Comparison of ENCODE assay signal across 22 mouse cellular contexts in the genomic region with DNA sequence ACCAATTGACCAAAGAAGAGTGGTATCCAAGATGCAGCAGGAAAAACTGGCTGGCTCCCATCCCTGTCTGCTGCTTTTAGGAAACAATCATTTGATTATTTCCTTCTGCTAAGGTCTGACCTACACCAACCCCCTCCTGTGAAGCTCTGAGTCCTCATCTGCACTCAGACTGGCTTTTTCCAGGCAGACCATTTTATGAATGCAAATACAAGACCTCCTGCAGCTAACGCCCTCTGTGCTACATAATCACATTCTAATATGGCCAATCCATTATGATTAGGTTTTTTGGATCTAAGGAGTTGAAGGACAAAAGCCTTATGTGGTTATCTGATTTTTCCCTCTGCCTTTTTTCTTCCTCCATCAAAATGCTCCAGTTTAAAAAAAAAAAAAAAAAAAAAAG.
A peak's percentile ranks its signal among the peaks of the same experiment; 100 is the strongest.
DNase-seq lines count a peak whose midpoint lies in the region; ATAC-seq and TF ChIP-seq lines count a peak whose summit lies in the region.
"Had no signal": no experiment of that assay in that cellular context is flagged by ENCODE, and none has a peak within 500 bp of the region (broad histone marks: within the 10 kb centered on the region; RNA-seq: fewer than 3 reads in every experiment).

No protein-coding gene starts in this region.

- no peaks in the 10 kb centered on the region for H3K9me3 ChIP-seq in embryonic facial prominence, embryonic 11.5 days (replicated peaks; ENCODE audit: control insufficient read depth, low read length)
- H3K9me3 ChIP-seq in embryonic facial prominence, embryonic 10.5 days = no peaks in the 10 kb centered on the region
- no peaks in the 10 kb centered on the region for H3K9me3 ChIP-seq in kidney, embryonic 16.5 days (ENCODE audit: low read length)
- H3K9me3 ChIP-seq: embryonic facial prominence, embryonic 12.5 days; heart, embryonic 10.5 days; neural tube, embryonic 12.5 days had no signal

- no peaks in the 10 kb centered on the region for H3K36me3 ChIP-seq in embryonic facial prominence, embryonic 11.5 days (replicated peaks; ENCODE audit: control insufficient read depth, insufficient read depth, low read depth, low read length)
- H3K36me3 ChIP-seq in embryonic facial prominence, embryonic 10.5 days (replicated peaks) = no peaks in the 10 kb centered on the region
- no peaks in the 10 kb centered on the region for H3K36me3 ChIP-seq in kidney, embryonic 16.5 days (ENCODE audit: insufficient read depth, low read length)
- H3K36me3 ChIP-seq: embryonic facial prominence, embryonic 12.5 days; heart, embryonic 10.5 days; neural tube, embryonic 12.5 days had no signal

- no peak overlapping the region for H3K27ac ChIP-seq in embryonic facial prominence, embryonic 11.5 days (replicated peaks; ENCODE audit: low read depth, low read length)
- H3K27ac ChIP-seq in embryonic facial prominence, embryonic 10.5 days (replicated peaks) = no peak overlapping the region
- no peak overlapping the region for H3K27ac ChIP-seq in kidney, embryonic 16.5 days (ENCODE audit: low read length)
- H3K27ac ChIP-seq: embryonic facial prominence, embryonic 12.5 days; heart, embryonic 10.5 days; neural tube, embryonic 12.5 days had no signal

- no peak overlapping the region for H3K4me3 ChIP-seq in embryonic facial prominence, embryonic 11.5 days (ENCODE audit: low read depth, low read length)
- H3K4me3 ChIP-seq in embryonic facial prominence, embryonic 10.5 days = no peak overlapping the region
- H3K4me3 ChIP-seq in kidney, embryonic 16.5 days (ENCODE audit: low read length) = no peak overlapping the region
- H3K4me3 ChIP-seq: embryonic facial prominence, embryonic 12.5 days; heart, embryonic 10.5 days; neural tube, embryonic 12.5 days had no signal

- peak; percentile 18 for DNase-seq in embryonic facial prominence, embryonic 11.5 days (ENCODE audit: low spot score)
- DNase-seq in embryonic facial prominence, embryonic 10.5 days (ENCODE audit: low spot score) = no peak
- peak; percentile 10 for DNase-seq in left cerebral cortex, postnatal 4 days
- DNase-seq in left cerebral cortex, postnatal 36 days (ENCODE audit: low spot score in 2 of 2) = no peak
- peak; percentile 54 for DNase-seq in Muller cell, postnatal 12 days (ENCODE audit: inconsistent ontology term)
- peak; percentile 72 for DNase-seq in brain, embryonic 14.5 days (ENCODE audit: low read depth)
- no peak for DNase-seq in adrenal gland, postnatal 10 days
- DNase-seq: adrenal gland, postnatal 25 days; cerebellum, adult 11 months; heart, postnatal 4 days; kidney, adult 2 months; kidney, postnatal 10 days; lung, postnatal 4 days; right cerebral cortex, adult 18-20 months; thymus, adult 18-20 months; thymus, postnatal 4 days had no signal

- no peak overlapping the region for H3K9ac ChIP-seq in embryonic facial prominence, embryonic 11.5 days (replicated peaks; ENCODE audit: low read length)
- H3K9ac ChIP-seq in kidney, embryonic 16.5 days (replicated peaks; ENCODE audit: low read length) = no peak overlapping the region
- H3K9ac ChIP-seq: embryonic facial prominence, embryonic 12.5 days; neural tube, embryonic 12.5 days had no signal

- no peak for ATAC-seq in embryonic facial prominence, embryonic 11.5 days (replicated peaks; ENCODE audit: insufficient number of reproducible peaks, low FRiP score, low TSS enrichment, low read depth)
- ATAC-seq in kidney, embryonic 16.5 days (ENCODE audit: low FRiP score, low TSS enrichment) = no peak
- ATAC-seq: CD4-positive, CD25-positive, alpha-beta regulatory T cell, adult 4 months; inflammation-experienced regulatory T-cells, adult 6 months had no signal

- intact Hi-C loops in left cerebral cortex, postnatal 4 days (cut with DNase I) = no loop called here
- intact Hi-C loops in left cerebral cortex, postnatal 36 days (cut with DNase I) = no loop called here

- no peak for TF ChIP-seq POLR2A in brain, embryonic 14.5 days (IDR thresholded peaks at IDR 0.05; ENCODE audit: borderline replicate concordance, extremely low read depth, insufficient read depth, insufficient read length, poor library complexity, severe bottlenecking)

- no peak for TF ChIP-seq CTCF in brain, embryonic 14.5 days (IDR thresholded peaks at IDR 0.05; ENCODE audit: borderline replicate concordance, extremely low read depth, insufficient read depth, insufficient read length)

- no peak overlapping the region for H3K4me2 ChIP-seq in embryonic facial prominence, embryonic 11.5 days (ENCODE audit: low read depth, low read length)
- H3K4me2 ChIP-seq in kidney, embryonic 16.5 days (replicated peaks; ENCODE audit: low read depth, low read length) = no peak overlapping the region
- H3K4me2 ChIP-seq: embryonic facial prominence, embryonic 12.5 days; neural tube, embryonic 12.5 days had no signal

- H3K27me3 ChIP-seq in embryonic facial prominence, embryonic 11.5 days (ENCODE audit: control insufficient read depth, insufficient read depth, low read length) = no peaks in the 10 kb centered on the region
- H3K27me3 ChIP-seq in embryonic facial prominence, embryonic 10.5 days (replicated peaks; ENCODE audit: low read depth, poor library complexity, severe bottlenecking) = no peaks in the 10 kb centered on the region
- H3K27me3 ChIP-seq in kidney, embryonic 16.5 days (ENCODE audit: insufficient read depth, low read length) = no peaks in the 10 kb centered on the region
- H3K27me3 ChIP-seq: embryonic facial prominence, embryonic 12.5 days; neural tube, embryonic 12.5 days had no signal

- WGBS in embryonic facial prominence, embryonic 11.5 days = 33% methylated on average over 1 of the region's 1 CpGs
- WGBS in embryonic facial prominence, embryonic 10.5 days = 22% methylated on average over 1 of the region's 1 CpGs
- WGBS in kidney, embryonic 16.5 days = 88% methylated on average over 1 of the region's 1 CpGs

- H3K4me1 ChIP-seq in embryonic facial prominence, embryonic 11.5 days (ENCODE audit: control insufficient read depth, insufficient read depth, low read length) = no peaks in the 10 kb centered on the region
- peaks cover 7% of the 10 kb centered on the region; the same call in 1 of the 2 replicates for H3K4me1 ChIP-seq in embryonic facial prominence, embryonic 10.5 days
- H3K4me1 ChIP-seq in kidney, embryonic 16.5 days (ENCODE audit: insufficient read depth, low read length) = no peaks in the 10 kb centered on the region
- H3K4me1 ChIP-seq: embryonic facial prominence, embryonic 12.5 days; heart, embryonic 10.5 days; neural tube, embryonic 12.5 days had no signal

Comparison
In these comparisons a context has a peak if more than half of its experiments do, and no peak if none do; other contexts are left out.
1. DNase-seq: peak in embryonic facial prominence, embryonic 11.5 days (single experiment), left cerebral cortex, postnatal 4 days (single experiment), Muller cell, postnatal 12 days (single experiment) and brain, embryonic 14.5 days (single experiment); none in embryonic facial prominence, embryonic 10.5 days (single experiment), left cerebral cortex, postnatal 36 days (0 of 2) and adrenal gland, postnatal 10 days (single experiment).